Mouse (Mus musculus): Measurements from ENCODE around the gene Gm45623.
A peak's percentile ranks its signal among the peaks of the same experiment; 100 is the strongest.

Gene Gm45623

GRCm38 (mm10) chr13:56765284-56766032 is 11.8 kb upstream of the Gm45623 start:
- no peak for TF ChIP-seq POU5F1 (IDR thresholded peaks at IDR 0.05; ENCODE audit: borderline replicate concordance, low read length)
- no peak for TF ChIP-seq CTCF (conservative IDR thresholded peaks at IDR 0.05; ENCODE audit: low read length)
- no peak for TF ChIP-seq NANOG (IDR thresholded peaks at IDR 0.05; ENCODE audit: borderline replicate concordance, low read length)

GRCm38 (mm10) chr13:56762446-56763229 is 9.0 kb upstream of the Gm45623 start:
- H3K4me3 ChIP-seq (replicated peaks; ENCODE audit: low read length): no peak overlapping the region
- peaks cover 71% of the 10 kb centered on the region for H3K27me3 ChIP-seq (ENCODE audit: insufficient read depth, low read length)
- H3K4me1 ChIP-seq (replicated peaks; ENCODE audit: low read depth, low read length): peaks cover 16% of the 10 kb centered on the region
- no peaks in the 10 kb centered on the region for H3K36me3 ChIP-seq (ENCODE audit: insufficient read depth, low read length)
- no peak for TF ChIP-seq NANOG (IDR thresholded peaks at IDR 0.05; ENCODE audit: borderline replicate concordance, low read length)
- TF ChIP-seq CTCF (conservative IDR thresholded peaks at IDR 0.05; ENCODE audit: low read length): no peak
- TF ChIP-seq POU5F1 (IDR thresholded peaks at IDR 0.05; ENCODE audit: borderline replicate concordance, low read length): no peak
- H3K9me3 ChIP-seq (ENCODE audit: low read length): no peaks in the 10 kb centered on the region

More at GRCm38 (mm10) chr13:56765284-56766032, 11.8 kb upstream of the Gm45623 start:
- H3K4me1 ChIP-seq (replicated peaks; ENCODE audit: low read depth, low read length): peaks cover 13% of the 10 kb centered on the region
- no peaks in the 10 kb centered on the region for H3K9me3 ChIP-seq (ENCODE audit: low read length)
- no peaks in the 10 kb centered on the region for H3K36me3 ChIP-seq (ENCODE audit: insufficient read depth, low read length)
- peaks cover 80% of the 10 kb centered on the region for H3K27me3 ChIP-seq (ENCODE audit: insufficient read depth, low read length)
- peak overlapping the region; percentile 39 for H3K4me3 ChIP-seq (replicated peaks; ENCODE audit: low read length)

- Histone ChIP-seq H3K4me1 (replicated peaks; ENCODE audit: low read depth, low read length) (peaks cover 8% of the 10 kb centered on the region), H3K27me3 (ENCODE audit: insufficient read depth, low read length) (peaks cover 71% of the 10 kb centered on the region), H3K36me3 (ENCODE audit: insufficient read depth, low read length) (no peaks in the 10 kb centered on the region), H3K9me3 (ENCODE audit: low read length) (no peaks in the 10 kb centered on the region), H3K4me3 (replicated peaks; ENCODE audit: low read length) (no peak overlapping the region)
- TF ChIP-seq CTCF (conservative IDR thresholded peaks at IDR 0.05; ENCODE audit: low read length): peak; percentile 77
- TF ChIP-seq NANOG (IDR thresholded peaks at IDR 0.05; ENCODE audit: borderline replicate concordance, low read length): no peak
These were observed 4.9 kb upstream of the Gm45623 start for GRCm38 (mm10) chr13:56758492-56758891.

GRCm38 (mm10) chr13:56757201-56757600 is 3.6 kb upstream of the Gm45623 start:
- TF ChIP-seq CTCF (conservative IDR thresholded peaks at IDR 0.05; ENCODE audit: low read length) (no peak), POU5F1 (IDR thresholded peaks at IDR 0.05; ENCODE audit: borderline replicate concordance, low read length) (no peak), NANOG (IDR thresholded peaks at IDR 0.05; ENCODE audit: borderline replicate concordance, low read length) (no peak)
- H3K27me3 ChIP-seq (ENCODE audit: insufficient read depth, low read length): peaks cover 72% of the 10 kb centered on the region
- no peaks in the 10 kb centered on the region for H3K9me3 ChIP-seq (ENCODE audit: low read length)
- H3K4me1 ChIP-seq (replicated peaks; ENCODE audit: low read depth, low read length): peaks cover 16% of the 10 kb centered on the region
- no peaks in the 10 kb centered on the region for H3K36me3 ChIP-seq (ENCODE audit: insufficient read depth, low read length)
- no peak overlapping the region for H3K4me3 ChIP-seq (replicated peaks; ENCODE audit: low read length)

DNA sequence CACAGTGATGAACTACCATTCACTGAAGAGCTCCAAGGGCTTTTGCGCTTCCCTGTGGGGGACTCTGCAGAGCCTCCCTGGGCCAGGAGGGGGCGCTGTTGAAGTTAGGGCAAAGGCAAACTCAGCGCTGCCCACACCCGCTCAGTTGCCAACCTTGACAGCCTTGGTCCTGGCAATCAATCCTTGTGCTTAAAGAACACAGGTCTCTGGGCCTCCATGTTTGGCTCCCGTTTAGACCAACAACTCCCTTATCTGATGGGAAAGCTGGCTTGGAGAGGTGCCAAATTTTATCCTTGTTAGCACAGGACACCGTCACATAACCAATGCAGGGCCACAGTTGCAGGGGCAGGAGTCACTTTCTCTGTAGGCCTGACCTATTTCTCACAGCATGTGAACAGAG is 2.2 kb upstream of the Gm45623 start:
- TF ChIP-seq POU5F1 (IDR thresholded peaks at IDR 0.05; ENCODE audit: borderline replicate concordance, low read length): no peak
- TF ChIP-seq CTCF (conservative IDR thresholded peaks at IDR 0.05; ENCODE audit: low read length): peak; percentile 84
- peaks cover 74% of the 10 kb centered on the region for H3K27me3 ChIP-seq (ENCODE audit: insufficient read depth, low read length)
- peaks cover 23% of the 10 kb centered on the region for H3K4me1 ChIP-seq (replicated peaks; ENCODE audit: low read depth, low read length)
- H3K36me3 ChIP-seq (ENCODE audit: insufficient read depth, low read length): no peaks in the 10 kb centered on the region
- no peaks in the 10 kb centered on the region for H3K9me3 ChIP-seq (ENCODE audit: low read length)
- H3K4me3 ChIP-seq (replicated peaks; ENCODE audit: low read length): no peak overlapping the region

DNA sequence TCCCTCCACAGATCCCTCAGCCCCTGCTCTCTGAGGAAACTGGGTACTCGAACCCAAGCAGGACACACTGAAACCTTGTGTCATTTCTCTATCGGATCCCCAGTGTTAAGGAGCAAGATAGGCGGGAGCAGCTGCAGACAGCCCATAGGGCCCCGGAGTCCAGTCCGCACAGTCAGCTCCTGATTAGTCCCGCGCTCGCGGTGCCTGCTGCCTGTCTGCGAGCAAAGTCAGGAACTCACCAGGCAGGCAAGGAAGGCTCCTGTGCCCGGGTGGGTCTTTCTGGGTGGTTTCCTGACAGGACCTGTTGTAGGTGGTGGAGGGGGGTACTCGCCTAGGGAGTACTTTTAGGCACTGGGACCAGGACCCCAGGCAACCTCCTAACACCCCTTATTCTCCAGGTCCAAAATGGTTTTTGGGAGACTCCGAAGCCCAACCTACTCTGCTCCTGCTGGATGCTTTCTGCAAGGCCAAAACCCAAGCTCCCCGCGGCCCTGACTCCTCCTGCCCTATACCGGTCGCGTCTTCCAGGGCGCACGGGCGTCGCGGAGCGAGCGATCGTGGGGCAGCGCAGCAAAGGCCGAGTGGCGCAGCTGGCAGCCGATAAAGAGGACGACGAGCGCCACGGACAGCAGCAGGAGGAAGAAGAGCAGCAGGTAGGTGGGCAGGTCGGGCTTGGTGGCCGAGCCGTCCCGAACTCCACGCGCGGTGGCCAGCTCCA is 994 bp downstream of the Gm45623 start:
- H3K36me3 ChIP-seq (ENCODE audit: insufficient read depth, low read length): no peaks in the 10 kb centered on the region
- peak overlapping the region; percentile 74 for H3K4me3 ChIP-seq (replicated peaks; ENCODE audit: low read length)
- no peaks in the 10 kb centered on the region for H3K9me3 ChIP-seq (ENCODE audit: low read length)
- peaks cover 20% of the 10 kb centered on the region for H3K4me1 ChIP-seq (replicated peaks; ENCODE audit: low read depth, low read length)
- TF ChIP-seq NANOG (IDR thresholded peaks at IDR 0.05; ENCODE audit: borderline replicate concordance, low read length) (no peak), POU5F1 (IDR thresholded peaks at IDR 0.05; ENCODE audit: borderline replicate concordance, low read length) (no peak), CTCF (conservative IDR thresholded peaks at IDR 0.05; ENCODE audit: low read length) (no peak)
- peaks cover 92% of the 10 kb centered on the region for H3K27me3 ChIP-seq (ENCODE audit: insufficient read depth, low read length)

- TF ChIP-seq POU5F1 (IDR thresholded peaks at IDR 0.05; ENCODE audit: borderline replicate concordance, low read length) (no peak), CTCF (conservative IDR thresholded peaks at IDR 0.05; ENCODE audit: low read length) (no peak), NANOG (IDR thresholded peaks at IDR 0.05; ENCODE audit: borderline replicate concordance, low read length) (no peak)
- H3K36me3 ChIP-seq (ENCODE audit: insufficient read depth, low read length): no peaks in the 10 kb centered on the region
- H3K9me3 ChIP-seq (ENCODE audit: low read length): no peaks in the 10 kb centered on the region
These were observed 1.9 kb downstream of the Gm45623 start for GRCm38 (mm10) chr13:56751774-56752173.

DNA sequence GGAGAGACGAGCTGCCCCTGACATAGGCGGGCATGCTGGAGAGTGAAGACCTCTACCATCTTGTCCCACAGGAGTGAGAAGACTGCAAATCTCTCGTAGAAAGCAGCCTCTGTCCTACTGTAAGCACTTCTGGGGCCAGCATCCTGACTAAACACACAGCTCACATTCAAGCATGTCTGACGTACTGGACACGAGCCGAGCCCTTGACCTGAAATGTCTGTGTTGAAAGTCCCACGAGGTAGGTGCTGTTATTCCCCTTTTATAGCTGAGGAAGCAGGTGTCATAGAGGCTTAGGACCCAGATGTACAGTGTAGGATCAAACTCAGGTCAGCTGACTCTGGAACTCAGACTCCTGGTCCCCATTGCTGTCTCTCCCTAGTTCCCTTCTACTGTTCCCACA is 4.2 kb downstream of the Gm45623 start:
- Histone ChIP-seq H3K27me3 (ENCODE audit: insufficient read depth, low read length) (peaks cover 62% of the 10 kb centered on the region), H3K4me1 (replicated peaks; ENCODE audit: low read depth, low read length) (peaks cover 20% of the 10 kb centered on the region), H3K4me3 (replicated peaks; ENCODE audit: low read length) (no peak overlapping the region), H3K36me3 (ENCODE audit: insufficient read depth, low read length) (no peaks in the 10 kb centered on the region), H3K9me3 (ENCODE audit: low read length) (no peaks in the 10 kb centered on the region)
- TF ChIP-seq NANOG (IDR thresholded peaks at IDR 0.05; ENCODE audit: borderline replicate concordance, low read length) (no peak), POU5F1 (IDR thresholded peaks at IDR 0.05; ENCODE audit: borderline replicate concordance, low read length) (no peak), CTCF (conservative IDR thresholded peaks at IDR 0.05; ENCODE audit: low read length) (no peak)

More at GRCm38 (mm10) chr13:56751774-56752173, 1.9 kb downstream of the Gm45623 start:
- no peak overlapping the region for H3K4me3 ChIP-seq (replicated peaks; ENCODE audit: low read length)
- peaks cover 20% of the 10 kb centered on the region for H3K4me1 ChIP-seq (replicated peaks; ENCODE audit: low read depth, low read length)
- peaks cover 86% of the 10 kb centered on the region for H3K27me3 ChIP-seq (ENCODE audit: insufficient read depth, low read length)

Data from E14TG2a.4 (cell line).